Mouse (Mus musculus) hindbrain, embryonic 11.5 days (tissue): ENCODE data around the gene Coro1a. TPM values are rescaled to one million over a fixed set of nuclear protein-coding genes. Genes with fewer than 3 reads are reported as not detected.
A peak's percentile ranks its signal among the peaks of the same experiment; 100 is the strongest.

Experiments used
- ATAC-seq: fragments of 200-750 bp; cut with Nextera tagmentation; 2 replicates; pipeline ENCODE4 v1.8.0; 2017; ENCODE audit warnings: mild to moderate bottlenecking, moderate TSS enrichment, moderate library complexity; ENCODE audit not compliant: low FRiP score
- DNase-seq: peaks from one replicate; pipeline ENCODE4 v3.0.0-alpha.2; 2015; ENCODE audit warnings: low spot score
- H3K27ac ChIP-seq: fragments of 300-500 bp; sonication (generic); 2 replicates; pipeline ENCODE4 v1.5.1; 2014; ENCODE audit warnings: mild to moderate bottlenecking, low read depth, low read length
- H3K27me3 ChIP-seq: fragments of 300-500 bp; sonication (generic); 2 replicates; pipeline ENCODE4 v1.6.1; 2014; ENCODE audit warnings: mild to moderate bottlenecking, low read length, moderate library complexity, mixed read lengths; ENCODE audit not compliant: control insufficient read depth, insufficient read depth
- H3K36me3 ChIP-seq: fragments of 300-500 bp; sonication (generic); 2 replicates; pipeline ENCODE4 v1.6.1; 2014; ENCODE audit warnings: mild to moderate bottlenecking, low read length, moderate library complexity, mixed read lengths; ENCODE audit not compliant: control insufficient read depth, insufficient read depth
- H3K4me1 ChIP-seq: fragments of 300-500 bp; sonication (generic); replicated peaks from 2 replicates; pipeline ENCODE4 v1.6.1; 2014; ENCODE audit warnings: low read length, mixed read lengths; ENCODE audit not compliant: control insufficient read depth, insufficient read depth
- H3K4me2 ChIP-seq: fragments of 300-500 bp; sonication (generic); replicated peaks from 2 replicates; pipeline ENCODE4 v1.6.1; 2014; ENCODE audit warnings: mild to moderate bottlenecking, low read depth, low read length
- H3K4me3 ChIP-seq: fragments of 300-500 bp; sonication (generic); 2 replicates; pipeline ENCODE4 v1.5.1; 2014; ENCODE audit warnings: low read depth, low read length
- H3K9ac ChIP-seq: fragments of 300-500 bp; sonication (generic); 2 replicates; pipeline ENCODE4 v1.6.1; 2014; ENCODE audit warnings: low read depth, low read length
- H3K9me3 ChIP-seq: fragments of 300-500 bp; sonication (generic); 2 replicates; pipeline ENCODE4 v1.6.1; 2016; ENCODE audit warnings: low read length; ENCODE audit not compliant: control insufficient read depth
- WGBS: fragments of 180-500 bp; shearing (Covaris S2); extraction: QIAGEN DNeasy Blood & Tissue Kit; methylation state at CpG from one replicate; pipeline ENCODE4 v1.1.7; 2014; 5-methylcytosine and 5-hydroxymethylcytosine counted together
- polyA plus RNA-seq: library from polyadenylated mRNA; unstranded; fragments of >200 nt; fragmentation: Nextera tagmentation; extraction: Ambion mirVana; gene quantifications from 2 replicates; pipeline ENCODE4 v1.2.1, GENCODE M21; 2014

Gene Coro1a
- polyA plus RNA-seq: 45.3 and 47.8 TPM in 2 replicates

DNA sequence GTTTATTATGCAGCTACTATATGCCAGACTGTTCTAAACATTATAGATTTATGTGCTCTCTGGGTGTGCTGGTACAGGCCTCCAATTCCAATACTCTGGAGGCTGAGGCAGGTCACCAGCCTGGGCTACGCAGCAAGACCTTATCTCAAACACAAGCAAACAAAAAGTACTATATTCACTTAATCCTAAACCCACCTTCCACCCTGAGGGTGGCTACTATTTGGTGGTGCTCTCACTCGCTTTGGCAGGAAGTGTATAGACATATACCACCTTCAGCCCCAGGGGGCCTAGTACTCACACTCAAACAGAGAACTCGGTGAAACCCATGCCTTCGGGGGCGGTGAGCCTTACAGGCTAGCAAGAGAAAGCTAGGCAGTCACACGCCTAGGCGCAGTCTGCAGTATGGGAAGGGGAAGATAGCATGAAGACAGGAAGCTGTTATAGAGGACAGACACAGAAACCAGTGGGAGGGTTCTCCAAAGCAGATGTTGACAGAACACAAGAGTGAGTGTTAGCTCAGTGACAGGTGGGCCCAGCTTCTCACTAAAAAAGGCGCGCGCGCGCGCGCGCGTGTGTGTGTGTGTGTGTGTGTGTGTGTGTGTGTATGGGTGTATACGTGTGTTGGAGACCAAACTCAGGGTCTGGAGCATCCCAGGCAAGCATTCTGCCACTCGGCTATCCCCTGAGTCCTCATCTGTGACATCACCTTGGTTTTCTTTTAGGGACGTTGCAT, at the start of gene Coro1a:
TSS of gene Coro1a (minus strand) at position 346 of the 733 bp plus-strand sequence.
- 90% methylated on average over 19 of the region's 19 CpGs for WGBS
- Histone ChIP-seq H3K9ac (no peak within 1 kb of the TSS), H3K4me1 (peaks cover 4% of the 10 kb centered on the region; the same call in 1 of the 2 replicates), H3K27me3 (no peaks in the 10 kb centered on the region), H3K36me3 (no peaks in the 10 kb centered on the region), H3K27ac (no peak within 1 kb of the TSS), H3K4me3 (no peak within 1 kb of the TSS), H3K4me2 (no peak within 1 kb of the TSS), H3K9me3 (no peaks in the 10 kb centered on the region)
- ATAC-seq (no peak), DNase-seq (no peak)

DNA sequence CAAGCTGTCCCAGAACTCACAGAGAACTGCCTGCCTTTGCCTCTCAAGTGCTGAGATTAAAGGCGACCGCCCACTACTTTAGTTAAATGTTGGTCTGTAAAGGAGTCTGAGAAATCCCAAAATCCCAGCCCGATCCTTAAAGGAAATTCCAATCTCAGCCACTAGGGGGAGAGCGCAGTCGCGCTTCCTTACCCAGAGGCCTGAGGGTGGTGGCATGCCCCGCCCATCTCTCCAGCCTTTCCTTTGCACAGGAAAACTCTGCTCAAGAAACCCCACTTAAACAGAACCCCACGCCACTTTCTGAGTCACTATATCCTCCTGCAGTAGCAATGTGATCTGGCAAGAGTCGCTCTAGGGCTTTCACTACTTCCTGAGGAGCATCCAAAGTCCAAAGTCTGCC, 47.3 kb upstream of the Coro1a start:
- H3K9ac ChIP-seq: peak overlapping the region; percentile 17; the same call in 1 of the 2 replicates
- H3K4me1 ChIP-seq: no peaks in the 10 kb centered on the region; the same call in 1 of the 2 replicates
- no peak overlapping the region for H3K4me2 ChIP-seq
- no peaks in the 10 kb centered on the region for H3K36me3 ChIP-seq
- DNase-seq (peak; percentile 94), ATAC-seq (peak; percentile 47; the same call in 1 of the 2 replicates)
- H3K27ac ChIP-seq: no peak overlapping the region
- 3% methylated on average over 9 of the region's 9 CpGs for WGBS
- H3K4me3 ChIP-seq: no peak overlapping the region
- no peaks in the 10 kb centered on the region for H3K9me3 ChIP-seq
- H3K27me3 ChIP-seq: no peaks in the 10 kb centered on the region

- Histone ChIP-seq H3K9ac (no peak overlapping the region), H3K36me3 (no peaks in the 10 kb centered on the region), H3K4me2 (no peak overlapping the region), H3K9me3 (no peaks in the 10 kb centered on the region), H3K4me3 (no peak overlapping the region), H3K27me3 (no peaks in the 10 kb centered on the region), H3K4me1 (no peaks in the 10 kb centered on the region), H3K27ac (no peak overlapping the region)
- 96% methylated on average over 17 of the region's 17 CpGs for WGBS
- ATAC-seq (no peak), DNase-seq (no peak)
Observed at GRCm38 (mm10) chr7:126749582-126750343, 42.2 kb upstream of the Coro1a start.

DNA sequence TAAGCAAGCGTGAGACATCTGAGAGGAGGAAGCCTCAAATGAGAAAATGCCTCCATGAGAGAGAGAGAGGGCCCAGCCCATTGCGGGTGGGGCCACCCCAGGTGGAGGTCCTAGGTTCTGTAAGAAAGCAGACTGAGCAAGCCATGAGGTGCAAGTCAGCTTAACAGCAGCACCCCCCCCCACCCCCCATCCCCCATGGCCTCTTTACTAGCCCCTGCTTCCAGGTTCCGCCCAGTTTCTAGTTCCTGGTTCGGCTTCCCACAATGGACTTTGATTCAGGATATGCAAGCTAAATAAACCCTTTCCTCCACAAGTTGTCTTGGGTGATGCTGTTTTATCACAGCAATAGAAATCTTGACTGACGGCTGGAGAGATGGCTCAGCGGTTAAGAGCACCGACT, 41.2 kb upstream of the Coro1a start:
- WGBS: 83% methylated on average over 7 of the region's 7 CpGs
- H3K9me3 ChIP-seq: no peaks in the 10 kb centered on the region
- H3K9ac ChIP-seq: no peak overlapping the region
- no peak overlapping the region for H3K4me3 ChIP-seq
- H3K27ac ChIP-seq: no peak overlapping the region
- H3K36me3 ChIP-seq: no peaks in the 10 kb centered on the region
- H3K4me2 ChIP-seq: no peak overlapping the region
- ATAC-seq (no peak), DNase-seq (no peak)
- no peaks in the 10 kb centered on the region for H3K27me3 ChIP-seq
- H3K4me1 ChIP-seq: no peaks in the 10 kb centered on the region

DNA sequence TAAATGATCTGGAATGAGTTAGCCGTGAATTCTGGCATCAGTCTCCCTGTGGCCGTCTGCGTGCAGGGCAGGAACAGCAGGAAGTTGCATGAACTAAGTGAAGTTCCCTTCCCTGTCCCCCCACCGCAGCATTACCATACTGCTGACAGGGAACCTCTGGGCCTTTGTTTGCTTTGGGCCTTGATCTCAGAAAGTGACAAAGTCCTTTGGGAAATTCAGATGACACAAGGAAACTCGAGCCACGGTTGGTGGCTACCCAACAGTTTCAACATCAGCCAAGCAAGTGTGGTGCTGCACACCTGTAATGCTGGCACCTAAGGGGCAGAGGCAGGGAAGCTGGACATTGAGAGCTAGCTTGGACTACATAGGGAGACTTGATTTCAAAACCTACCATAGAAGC, 39.2 kb upstream of the Coro1a start:
- 41% methylated on average over 6 of the region's 6 CpGs for WGBS

GRCm38 (mm10) chr7:126746066-126746465, 38.5 kb upstream of the Coro1a start:
- Histone ChIP-seq H3K4me2 (no peak overlapping the region), H3K4me1 (no peaks in the 10 kb centered on the region), H3K36me3 (no peaks in the 10 kb centered on the region), H3K4me3 (no peak overlapping the region), H3K9ac (no peak overlapping the region), H3K27ac (no peak overlapping the region), H3K9me3 (no peaks in the 10 kb centered on the region), H3K27me3 (no peaks in the 10 kb centered on the region)
- 91% methylated on average over 12 of the region's 12 CpGs for WGBS
- DNase-seq (no peak), ATAC-seq (no peak)

More for the DNA sequence above, 39.2 kb upstream of the Coro1a start:
- DNase-seq (no peak), ATAC-seq (no peak)
- Histone ChIP-seq H3K27ac (no peak overlapping the region), H3K27me3 (no peaks in the 10 kb centered on the region), H3K36me3 (no peaks in the 10 kb centered on the region), H3K4me3 (no peak overlapping the region), H3K4me1 (no peaks in the 10 kb centered on the region), H3K9ac (no peak overlapping the region), H3K4me2 (no peak overlapping the region), H3K9me3 (no peaks in the 10 kb centered on the region)

GRCm38 (mm10) chr7:126741964-126742482, 34.4 kb upstream of the Coro1a start:
- ATAC-seq (no peak), DNase-seq (no peak)
- Histone ChIP-seq H3K36me3 (no peaks in the 10 kb centered on the region), H3K4me3 (no peak overlapping the region), H3K27ac (no peak overlapping the region), H3K27me3 (no peaks in the 10 kb centered on the region), H3K4me1 (no peaks in the 10 kb centered on the region), H3K9me3 (no peaks in the 10 kb centered on the region), H3K4me2 (no peak overlapping the region), H3K9ac (no peak overlapping the region)
- WGBS: 89% methylated on average over 13 of the region's 13 CpGs

- ATAC-seq (no peak), DNase-seq (no peak)
- H3K4me2 ChIP-seq: no peak overlapping the region
- no peak overlapping the region for H3K9ac ChIP-seq
- no peaks in the 10 kb centered on the region for H3K4me1 ChIP-seq
- no peaks in the 10 kb centered on the region for H3K9me3 ChIP-seq
- 91% methylated on average over 5 of the region's 5 CpGs for WGBS
- H3K27ac ChIP-seq: no peak overlapping the region
- no peak overlapping the region for H3K4me3 ChIP-seq
- H3K27me3 ChIP-seq: no peaks in the 10 kb centered on the region
- no peaks in the 10 kb centered on the region for H3K36me3 ChIP-seq
Observed at GRCm38 (mm10) chr7:126741452-126741851, 33.9 kb upstream of the Coro1a start.
